Mouse (Mus musculus) lung, adult 2 months (tissue): ENCODE measurements around the gene Pla2g2c.

ENCODE experiments used
- CTCF ChIP-seq: fragments of 200-500 bp; IDR thresholded peaks from 2 replicates; pipeline ENCODE4 v1.5.1; 2011; ENCODE audit warnings: mild to moderate bottlenecking, low read length, control low read depth; ENCODE audit not compliant: insufficient read depth
- POLR2A ChIP-seq: fragments of 200-500 bp; IDR thresholded peaks from 2 replicates; pipeline ENCODE4 v1.6.1; 2011; ENCODE audit warnings: low read depth, mild to moderate bottlenecking, control low read depth, low read length, borderline replicate concordance; ENCODE audit errors: extremely low read depth

GRCm38 (mm10) chr4:138698296-138698695, 26.3 kb upstream of the Pla2g2c start:
- TF ChIP-seq CTCF: no peak
- TF ChIP-seq POLR2A: no peak
